Mouse (Mus musculus): ENCODE measurements at regions not wholly inside any gene's neighbourhood (a gene's known extent, or its start where the extent isn't known, plus 50 kb on each side); places are given as distances from the start of the nearest gene placed in this dataset.

DNA sequence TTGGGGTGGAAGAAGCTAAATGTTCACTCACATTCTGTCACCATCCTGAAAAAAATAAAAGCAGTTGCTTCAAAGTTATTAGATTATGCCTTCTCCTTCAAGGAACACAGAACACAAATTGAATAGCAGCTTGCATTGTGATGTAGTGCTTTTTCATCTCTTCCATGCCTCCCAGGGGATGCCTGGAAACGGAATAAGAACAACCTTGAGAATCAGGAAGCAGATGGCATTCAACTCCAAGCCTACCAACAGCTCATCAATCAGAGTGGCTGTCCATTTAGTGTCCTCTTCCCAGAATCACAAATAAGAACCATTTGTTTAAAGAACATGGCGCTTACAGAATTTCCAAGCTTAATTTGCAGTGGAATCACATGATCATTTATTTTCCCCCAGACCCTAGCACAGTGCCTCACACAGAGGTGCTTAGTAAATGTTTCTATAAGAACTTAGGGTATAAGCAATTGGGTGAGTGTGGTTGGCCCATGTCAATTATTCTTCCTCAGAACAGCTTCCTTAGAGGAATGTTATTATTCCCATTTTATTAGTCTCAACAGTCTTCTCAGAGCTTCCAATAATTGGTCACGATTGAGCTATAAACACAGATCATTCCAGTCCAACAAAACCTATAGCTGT lies 70.6 kb upstream of the C1qtnf7 start:
- TF ChIP-seq TAL1 (IDR thresholded peaks at IDR 0.05; ENCODE audit: low read length), result no peak
- no peak for TF ChIP-seq GATA1 (IDR thresholded peaks at IDR 0.05; ENCODE audit: low read length)

Measured in erythroblast, embryonic 14.5 days (primary cell).